Mouse (Mus musculus): Measurements from ENCODE around the gene Irx4.

Irx4 gene

GRCm38 (mm10) chr13:73260354-73261035 is at the start of gene Irx4:
Irx4 (plus strand) TSS chr13:73260479.
- DNase-seq (ENCODE audit: extremely low spot score, low spot score) = peak; percentile 57

- DNase-seq (ENCODE audit: extremely low spot score, low spot score) = no peak
These were observed 46.0 kb upstream of the Irx4 start for GRCm38 (mm10) chr13:73214301-73214700.

GRCm38 (mm10) chr13:73236461-73236860 is 23.8 kb upstream of the Irx4 start:
- DNase-seq (ENCODE audit: extremely low spot score, low spot score) = no peak

- no peak for DNase-seq (ENCODE audit: extremely low spot score, low spot score)
These were observed 21.0 kb upstream of the Irx4 start for GRCm38 (mm10) chr13:73239191-73239746.

GRCm38 (mm10) chr13:73242556-73242955 is 17.7 kb upstream of the Irx4 start:
- no peak for DNase-seq (ENCODE audit: extremely low spot score, low spot score)

- DNase-seq (ENCODE audit: extremely low spot score, low spot score) = no peak
These were observed 13.3 kb upstream of the Irx4 start for GRCm38 (mm10) chr13:73246961-73247360.

- DNase-seq (ENCODE audit: extremely low spot score, low spot score) = no peak
These were observed 9.1 kb upstream of the Irx4 start for GRCm38 (mm10) chr13:73251222-73251621.

- DNase-seq (ENCODE audit: extremely low spot score, low spot score) = no peak
These were observed 8.3 kb upstream of the Irx4 start for GRCm38 (mm10) chr13:73252022-73252421.

- no peak for DNase-seq (ENCODE audit: extremely low spot score, low spot score)
These were observed 1.9 kb upstream of the Irx4 start for GRCm38 (mm10) chr13:73258415-73258814.

GRCm38 (mm10) chr13:73259577-73260353 is 514 bp upstream of the Irx4 start:
- peak; percentile 31 for DNase-seq (ENCODE audit: extremely low spot score, low spot score)

- DNase-seq (ENCODE audit: extremely low spot score, low spot score) = no peak
These were observed 904 bp downstream of the Irx4 start for GRCm38 (mm10) chr13:73261036-73261730.

- peak; percentile 30 for DNase-seq (ENCODE audit: extremely low spot score, low spot score)
These were observed 1.6 kb downstream of the Irx4 start for GRCm38 (mm10) chr13:73261881-73262280.

- peak; percentile 40 for DNase-seq (ENCODE audit: extremely low spot score, low spot score)
These were observed 2.3 kb downstream of the Irx4 start for GRCm38 (mm10) chr13:73262336-73263127.

GRCm38 (mm10) chr13:73263128-73263971 is 3.1 kb downstream of the Irx4 start:
- peak; percentile 70 for DNase-seq (ENCODE audit: extremely low spot score, low spot score)

- DNase-seq (ENCODE audit: extremely low spot score, low spot score) = peak; percentile 52
These were observed 4.0 kb downstream of the Irx4 start for GRCm38 (mm10) chr13:73264166-73264735.

- no peak for DNase-seq (ENCODE audit: extremely low spot score, low spot score)
These were observed 4.6 kb downstream of the Irx4 start for GRCm38 (mm10) chr13:73264831-73265230.

- peak; percentile 64 for DNase-seq (ENCODE audit: extremely low spot score, low spot score)
These were observed 5.2 kb downstream of the Irx4 start for GRCm38 (mm10) chr13:73265442-73265841.

GRCm38 (mm10) chr13:73267551-73267950 is 7.3 kb downstream of the Irx4 start:
- DNase-seq (ENCODE audit: extremely low spot score, low spot score) = no peak

- DNase-seq (ENCODE audit: extremely low spot score, low spot score) = peak; percentile 60
These were observed 8.4 kb downstream of the Irx4 start for GRCm38 (mm10) chr13:73268702-73269101.

- no peak for DNase-seq (ENCODE audit: extremely low spot score, low spot score)
These were observed 9.0 kb downstream of the Irx4 start for GRCm38 (mm10) chr13:73269251-73269650.
